Mouse (Mus musculus) lung, postnatal 14 days (tissue): ENCODE results near the gene Smtn.

Experiments used
- DNase-seq: peaks from one replicate; pipeline ENCODE4 v3.0.0; 2021

The Smtn gene

DNA sequence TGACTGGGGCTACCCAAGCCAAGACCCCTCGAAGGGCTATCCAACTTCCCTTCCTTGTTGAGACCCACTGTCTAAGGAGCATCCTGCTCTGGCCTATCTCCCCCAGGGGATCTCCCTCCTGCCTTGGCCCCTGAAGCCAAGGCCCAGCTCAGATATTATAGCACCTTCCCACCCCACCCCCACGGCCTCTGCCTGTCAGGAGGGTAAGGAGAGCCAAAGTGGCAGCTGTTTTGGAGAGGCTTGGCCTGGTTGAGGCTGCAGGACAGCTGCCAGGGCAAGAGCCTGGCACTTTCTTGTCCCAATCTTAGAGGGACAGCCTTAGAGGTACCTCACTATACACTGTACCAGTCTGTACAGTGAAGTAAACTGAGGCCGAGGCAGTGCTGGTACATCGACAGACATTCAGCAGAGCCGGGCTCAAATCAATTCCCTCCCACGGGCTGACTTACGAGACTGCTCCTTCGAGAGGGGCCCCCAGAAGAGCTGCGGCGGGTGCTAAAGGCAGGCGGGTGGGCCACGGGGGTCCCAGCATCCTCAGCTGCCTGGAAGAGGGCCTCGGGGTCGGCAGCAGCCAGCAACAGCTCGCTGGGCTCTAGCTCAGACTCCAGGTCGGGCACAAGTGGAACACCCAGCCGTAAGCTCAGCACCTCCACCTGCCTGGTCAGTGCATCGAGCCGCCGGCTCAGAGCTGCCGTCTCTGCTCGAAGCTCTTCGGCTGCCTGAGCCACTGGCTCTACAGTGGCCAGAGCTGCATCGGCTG is 13.3 kb downstream of the Smtn start:
- DNase-seq = no peak

DNA sequence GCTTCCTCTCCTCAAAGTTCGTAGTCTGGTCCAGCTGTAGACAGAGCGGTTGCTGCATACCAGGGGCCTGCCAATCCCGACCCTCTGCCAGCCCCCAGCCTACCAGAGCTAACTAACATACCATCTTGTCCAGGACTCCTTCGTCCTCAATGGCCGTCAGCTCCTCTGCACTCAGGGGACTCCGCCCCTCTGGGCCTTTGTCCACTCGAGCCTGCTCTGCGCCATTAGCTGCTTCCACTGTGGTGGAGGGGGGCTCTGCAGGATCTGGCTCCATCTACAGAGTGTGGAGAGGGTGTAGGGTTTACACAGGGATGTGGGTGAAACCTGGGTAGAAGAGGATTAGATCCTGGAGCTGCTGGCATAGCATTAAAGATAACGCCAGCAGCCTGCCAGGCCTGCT is 14.2 kb downstream of the Smtn start:
- DNase-seq = no peak

DNA sequence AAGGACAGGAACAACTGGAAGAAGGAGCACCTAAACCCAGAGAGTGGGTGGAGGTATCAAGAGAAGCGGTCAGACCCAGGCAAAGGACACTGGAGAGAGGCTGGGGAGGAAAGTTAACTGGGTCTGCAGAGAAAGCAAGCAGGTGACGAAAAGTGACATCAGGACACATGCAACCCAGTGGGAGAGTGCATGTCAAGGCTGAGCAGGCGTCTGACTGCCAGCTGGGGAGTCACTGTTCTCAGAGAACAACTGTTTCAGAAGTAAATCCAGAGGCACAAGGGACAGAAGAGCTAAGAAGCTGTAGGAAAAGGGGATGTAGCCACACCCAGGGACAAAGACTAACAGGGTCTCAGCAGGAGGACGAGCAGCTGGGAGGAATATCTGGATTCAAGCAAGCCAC is 14.9 kb downstream of the Smtn start:
- DNase-seq = no peak

DNA sequence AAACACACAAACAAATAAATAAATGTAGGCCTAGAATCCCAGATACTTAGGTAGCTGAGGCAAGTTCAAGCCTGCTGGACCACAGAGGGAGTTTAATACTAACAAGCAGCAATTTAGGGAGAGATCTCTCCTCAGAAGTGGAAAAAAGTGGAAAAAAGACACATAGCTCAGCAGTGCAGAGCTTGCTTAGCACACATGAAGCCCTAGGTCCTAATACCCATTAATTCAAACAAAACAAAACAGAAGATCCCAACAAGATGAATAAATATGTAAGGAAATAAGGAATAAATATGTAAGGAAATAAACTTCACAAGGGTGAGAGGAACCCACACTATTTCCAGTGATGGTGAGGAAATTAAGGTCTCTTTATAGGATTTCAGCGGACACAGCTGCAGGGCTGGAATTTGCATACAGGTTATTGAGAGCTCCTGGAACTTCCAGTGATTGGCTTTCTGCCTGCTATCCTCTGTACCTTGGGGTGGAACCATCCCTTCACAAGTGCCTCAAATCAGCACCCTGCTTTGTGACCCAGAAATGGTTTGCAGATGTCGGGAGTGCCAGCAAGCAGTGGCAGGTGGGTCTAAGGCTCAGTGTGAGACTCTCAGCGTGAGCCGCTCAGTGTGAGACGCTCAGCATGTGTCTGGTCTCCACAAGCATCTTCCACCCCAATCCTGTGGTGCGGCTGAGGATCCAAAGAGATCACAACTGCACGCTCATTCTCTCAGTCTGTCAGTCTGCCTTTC is 16.4 kb downstream of the Smtn start:
- DNase-seq = no peak

DNA sequence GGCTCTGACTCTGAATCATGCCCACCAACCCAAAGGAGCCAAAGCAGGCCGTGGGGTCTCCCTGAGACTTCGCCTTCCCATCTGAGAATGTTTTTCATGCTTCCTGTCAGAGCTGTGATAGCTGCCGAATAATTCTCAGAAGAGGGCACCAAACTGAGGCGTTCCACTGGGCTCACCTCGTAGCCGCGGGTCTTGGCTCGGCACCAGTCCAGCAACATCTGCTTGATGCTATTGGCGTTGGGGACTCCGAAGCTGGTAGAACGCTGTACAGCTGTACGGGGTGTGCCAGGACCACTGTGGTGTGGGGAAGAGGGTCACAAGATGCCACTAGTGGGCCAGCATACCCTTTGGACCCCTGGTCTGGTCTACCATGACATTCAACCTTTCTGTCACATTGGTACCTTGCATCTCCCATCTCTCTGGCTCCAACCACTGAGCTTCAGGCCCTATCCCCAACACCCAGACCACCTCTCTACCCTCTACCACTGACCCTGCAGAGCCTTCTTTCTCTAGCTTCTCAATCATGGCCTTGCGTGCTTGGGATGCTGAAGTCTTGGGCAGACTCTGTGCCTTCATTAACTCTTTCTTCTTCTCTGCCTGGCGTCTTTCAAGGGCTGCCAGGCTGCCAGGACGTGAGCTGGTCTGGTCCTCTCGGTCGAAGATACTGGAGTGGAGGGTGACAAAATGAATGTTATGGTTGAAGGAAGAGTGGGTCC is 18.0 kb downstream of the Smtn start:
- no peak for DNase-seq

GRCm38 (mm10) chr11:3521339-3522224 is 18.8 kb downstream of the Smtn start:
- no peak for DNase-seq

DNA sequence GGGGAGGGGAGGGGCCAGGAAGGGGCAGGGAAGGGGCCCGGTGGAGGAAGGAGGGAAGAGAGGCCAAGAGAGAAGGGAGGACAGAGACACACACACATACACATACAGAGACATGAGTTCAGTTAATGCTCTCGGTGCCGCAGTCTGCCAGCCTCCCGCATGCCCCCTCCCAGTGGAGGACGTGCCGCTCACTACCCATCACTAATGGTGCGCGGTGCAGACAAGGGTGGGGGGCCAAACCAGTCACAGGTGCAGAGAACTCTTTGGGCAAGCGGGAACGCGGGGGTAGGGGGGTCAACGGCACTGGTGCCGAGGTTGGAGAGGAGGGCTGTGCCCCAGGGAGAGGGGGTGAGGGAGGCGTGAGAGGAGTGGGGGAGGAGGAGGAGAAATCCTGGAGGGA is 19.5 kb downstream of the Smtn start:
- no peak for DNase-seq

- DNase-seq = no peak
These were observed 20.5 kb downstream of the Smtn start for GRCm38 (mm10) chr11:3519756-3520398.

DNA sequence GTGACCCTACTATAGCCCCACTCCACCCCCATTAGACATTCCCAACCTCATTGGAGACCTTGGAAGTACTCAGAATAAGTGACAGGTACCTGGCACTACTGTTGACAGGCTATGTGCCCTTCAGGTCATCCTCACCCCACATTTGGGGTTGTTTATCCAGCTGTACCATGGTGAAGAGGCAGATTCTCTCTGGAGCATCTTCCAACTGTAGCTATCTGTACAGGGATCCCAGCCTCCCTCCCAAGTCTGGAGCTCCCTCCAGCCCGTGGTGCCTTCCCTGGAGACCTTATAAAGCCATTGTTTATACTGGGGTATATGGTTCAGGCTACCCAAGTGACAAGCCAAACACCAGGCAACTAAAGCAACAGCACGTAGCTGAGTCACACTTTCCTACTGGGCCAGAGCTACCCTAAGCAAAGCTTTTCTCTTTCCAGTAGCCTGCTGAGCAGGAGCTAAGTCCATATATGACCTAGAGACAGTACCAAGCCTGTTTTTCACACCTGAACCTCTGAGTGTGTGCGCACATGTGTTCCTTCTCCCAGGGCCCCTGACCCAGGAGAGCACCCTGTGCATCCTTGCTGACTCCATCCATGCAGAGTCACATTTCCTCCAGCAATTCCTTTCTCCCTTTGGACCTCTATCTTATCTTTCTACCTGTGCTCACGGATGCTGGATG is 21.2 kb downstream of the Smtn start:
- DNase-seq = no peak

- DNase-seq = no peak
These were observed 22.3 kb downstream of the Smtn start for GRCm38 (mm10) chr11:3517846-3518732.

GRCm38 (mm10) chr11:3516859-3517845 is 23.3 kb downstream of the Smtn start:
- peak; percentile 32 for DNase-seq

- DNase-seq = no peak
These were observed 24.3 kb downstream of the Smtn start for GRCm38 (mm10) chr11:3516121-3516520.

DNA sequence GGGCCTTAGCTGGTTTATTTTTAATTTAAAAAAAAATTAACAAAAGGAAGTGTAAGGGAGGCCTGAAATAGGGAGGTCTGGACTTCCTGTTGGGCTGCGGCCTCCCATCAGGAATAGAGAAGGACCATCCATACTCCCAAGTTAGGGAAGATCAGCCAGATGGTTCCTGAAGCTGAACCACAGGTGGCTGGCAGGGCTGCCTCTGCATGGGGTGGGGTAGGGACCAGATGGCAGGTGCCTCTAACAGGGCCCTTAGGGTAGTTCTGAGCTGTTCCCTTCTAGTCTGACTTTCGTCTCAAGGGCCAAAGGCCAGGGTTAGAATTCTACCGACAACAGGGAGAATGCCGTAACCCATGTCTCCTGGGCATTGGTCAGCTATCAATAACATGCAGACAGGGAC is 24.8 kb downstream of the Smtn start:
- DNase-seq = no peak

GRCm38 (mm10) chr11:3515216-3515615 is 25.2 kb downstream of the Smtn start:
- no peak for DNase-seq

GRCm38 (mm10) chr11:3514529-3515054 is 25.8 kb downstream of the Smtn start, which contains the start of gene Selenom:
Gene Selenom, plus strand, starts transcription at chr11:3514684.
- DNase-seq = peak; percentile 89

GRCm38 (mm10) chr11:3513291-3513690 is 27.1 kb downstream of the Smtn start:
- DNase-seq = no peak

DNA sequence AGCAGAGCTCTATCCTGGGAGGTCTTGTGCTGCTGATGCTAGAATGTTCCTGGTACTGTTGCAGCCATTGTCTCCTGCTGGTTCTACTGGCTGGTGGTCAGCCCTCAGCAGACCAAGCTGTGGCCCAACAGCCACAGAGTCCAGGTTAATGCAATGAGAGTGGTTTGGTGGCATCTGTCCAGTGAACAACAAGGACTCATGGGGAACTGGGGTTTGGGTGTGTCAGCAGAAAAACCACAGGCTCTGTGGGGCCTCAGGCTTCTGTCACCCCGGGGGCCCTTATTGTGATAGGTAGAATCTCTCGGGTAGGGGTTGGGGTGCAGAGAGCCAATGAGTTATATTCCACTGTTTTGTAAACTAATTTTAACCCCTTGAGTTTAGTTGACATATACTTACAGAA is 30.1 kb downstream of the Smtn start:
- DNase-seq = no peak

GRCm38 (mm10) chr11:3509181-3510085 is 31.0 kb downstream of the Smtn start:
- DNase-seq = no peak
